Mouse (Mus musculus) small intestine, adult 2 months (tissue): ENCODE data around the gene Brap.

Experiments
- CTCF ChIP-seq: fragments of 200-500 bp; IDR thresholded peaks from 2 replicates; pipeline ENCODE4 v1.5.1; 2012; ENCODE audit warnings: low read depth, mild to moderate bottlenecking, control low read depth, inconsistent platforms, low read length, moderate library complexity, mixed read lengths; ENCODE audit not compliant: insufficient replicate concordance, insufficient read length; ENCODE audit errors: extremely low read depth
- POLR2A ChIP-seq: fragments of 200-500 bp; IDR thresholded peaks from 2 replicates; pipeline ENCODE4 v1.6.1; 2012; ENCODE audit warnings: low read depth, mild to moderate bottlenecking, control low read depth, inconsistent platforms, low read length, moderate library complexity

GRCm38 (mm10) chr5:121712232-121712933 is 52.0 kb downstream of the Brap start:
- TF ChIP-seq CTCF (no peak), POLR2A (no peak)
